Mouse (Mus musculus) right cerebral cortex, postnatal 14 days (tissue): ENCODE measurements at regions not wholly inside any gene's neighbourhood (a gene's known extent, or its start where the extent isn't known, plus 50 kb on each side); places are given as distances from the start of the nearest gene placed in this dataset.

Source experiments
- DNase-seq: peaks from one replicate; pipeline ENCODE4 v3.0.0; 2022

- no peak for DNase-seq
These were observed 55.9 kb upstream of the Fam19a1 start for GRCm38 (mm10) chr6:96057011-96057410.

GRCm38 (mm10) chr6:96057575-96058159 lies 55.3 kb upstream of the Fam19a1 start:
- no peak for DNase-seq

- no peak for DNase-seq
These were observed 51.0 kb upstream of the Fam19a1 start for GRCm38 (mm10) chr6:96061979-96062378.
